In the genomic region with DNA sequence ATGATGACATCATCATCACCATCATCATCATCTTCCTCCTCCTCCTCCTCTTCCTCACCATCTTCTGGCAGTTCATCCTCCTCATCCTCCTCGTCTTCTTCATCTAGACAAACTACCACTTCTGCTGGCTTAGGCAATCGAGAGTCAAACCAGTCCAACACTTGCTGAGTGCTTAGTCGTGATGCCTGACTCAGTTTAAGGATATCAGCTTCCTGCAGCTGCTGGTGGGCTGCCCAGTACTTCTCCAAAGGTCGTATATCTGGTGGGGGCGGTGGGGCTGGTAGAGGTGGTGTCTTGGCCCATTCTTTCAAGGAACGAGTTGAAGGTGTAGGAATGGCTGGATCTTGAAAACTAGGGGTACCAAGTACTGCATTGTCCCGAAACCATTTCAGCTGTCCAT, we compare ENCODE assay signal across 9 mouse cellular contexts.
"Had no signal": no experiment of that assay in that cellular context is flagged by ENCODE, and none has a peak within 500 bp of the region (broad histone marks: within the 10 kb centered on the region; RNA-seq: fewer than 3 reads in every experiment).

No protein-coding gene starts in this region.

- DNase-seq: lung, adult 18-20 months; lung, embryonic 14.5 days; lung, postnatal 10 days; lung, postnatal 4 days; midbrain, embryonic 14.5 days; right cerebral cortex, postnatal 14 days; thymus, adult 18-20 months; thymus, postnatal 14 days; thymus, postnatal 36 days had no signal
